Mouse (Mus musculus) kidney, embryonic 16.5 days (tissue): ENCODE data around the gene Gm20388. TPM values are rescaled to one million over a fixed set of nuclear protein-coding genes. Genes with fewer than 3 reads are reported as not detected.

Source experiments
- ATAC-seq: fragments of 200-750 bp; cut with Nextera tagmentation; 2 replicates; pipeline ENCODE4 v1.8.0; 2017; ENCODE audit warnings: moderate TSS enrichment; ENCODE audit not compliant: low FRiP score, low TSS enrichment
- H3K27ac ChIP-seq: fragments of 300-500 bp; sonication (generic); 2 replicates; pipeline ENCODE4 v1.5.1; 2014; ENCODE audit warnings: low read length
- H3K27me3 ChIP-seq: fragments of 300-500 bp; sonication (generic); 2 replicates; pipeline ENCODE4 v1.6.1; 2014; ENCODE audit warnings: low read length, control low read depth, mixed read lengths; ENCODE audit not compliant: insufficient read depth
- H3K36me3 ChIP-seq: fragments of 300-500 bp; sonication (generic); 2 replicates; pipeline ENCODE4 v1.6.1; 2014; ENCODE audit warnings: low read length, control low read depth, mixed read lengths; ENCODE audit not compliant: insufficient read depth
- H3K4me1 ChIP-seq: fragments of 300-500 bp; sonication (generic); 2 replicates; pipeline ENCODE4 v1.6.1; 2014; ENCODE audit warnings: low read length, control low read depth, mixed read lengths; ENCODE audit not compliant: insufficient read depth
- H3K4me2 ChIP-seq: fragments of 300-500 bp; sonication (generic); replicated peaks from 2 replicates; pipeline ENCODE4 v1.6.1; 2014; ENCODE audit warnings: low read depth, low read length
- H3K4me3 ChIP-seq: fragments of 300-500 bp; sonication (generic); 2 replicates; pipeline ENCODE4 v1.5.1; 2014; ENCODE audit warnings: mild to moderate bottlenecking, low read length
- H3K9ac ChIP-seq: fragments of 300-500 bp; sonication (generic); replicated peaks from 2 replicates; pipeline ENCODE4 v1.6.1; 2014; ENCODE audit warnings: low read length
- H3K9me3 ChIP-seq: fragments of 300-500 bp; sonication (generic); 2 replicates; pipeline ENCODE4 v1.6.1; 2016; ENCODE audit warnings: low read length, control low read depth
- WGBS: fragments of 180-500 bp; shearing (Covaris S2); extraction: QIAGEN DNeasy Blood & Tissue Kit; methylation state at CpG from one replicate; pipeline ENCODE4 v1.1.7; 2014; 5-methylcytosine and 5-hydroxymethylcytosine counted together
- polyA plus RNA-seq: library from polyadenylated mRNA; unstranded; fragments of >200 nt; fragmentation: Nextera tagmentation; extraction: Ambion mirVana; gene quantifications from 2 replicates; pipeline ENCODE4 v1.2.1, GENCODE M21; 2015

The Gm20388 gene
- polyA plus RNA-seq, 1 experiment from 2014 or later, result 7.7 TPM

DNA sequence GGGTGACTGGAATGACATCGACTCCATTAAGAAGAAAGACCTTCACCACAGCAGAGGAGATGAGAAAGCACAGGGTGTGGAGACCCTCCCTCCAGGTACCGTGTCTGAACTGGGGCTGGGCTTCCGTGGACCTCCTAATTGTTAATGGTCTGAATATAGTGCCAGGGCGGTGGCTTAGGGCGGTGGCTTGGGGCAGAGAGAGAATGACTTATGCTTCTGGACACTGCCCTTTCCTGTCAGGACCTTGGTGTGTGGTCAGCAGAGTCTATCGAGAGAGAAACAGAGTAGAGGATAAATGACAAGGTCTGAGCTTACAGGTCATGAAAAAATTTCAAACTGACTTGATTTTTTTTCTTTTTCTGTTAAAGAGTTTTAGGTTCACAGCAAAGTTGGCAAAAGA, 4384.7 kb downstream of the Gm20388 start:
- H3K4me2 ChIP-seq, result no peak overlapping the region
- 48% methylated on average over 6 of the region's 6 CpGs for WGBS
- no peaks in the 10 kb centered on the region for H3K9me3 ChIP-seq
- no peak for ATAC-seq
- no peak overlapping the region for H3K27ac ChIP-seq
- H3K4me3 ChIP-seq, result no peak overlapping the region
- H3K4me1 ChIP-seq, result peaks cover 15% of the 10 kb centered on the region
- H3K27me3 ChIP-seq, result no peaks in the 10 kb centered on the region
- no peak overlapping the region for H3K9ac ChIP-seq
- no peaks in the 10 kb centered on the region for H3K36me3 ChIP-seq

DNA sequence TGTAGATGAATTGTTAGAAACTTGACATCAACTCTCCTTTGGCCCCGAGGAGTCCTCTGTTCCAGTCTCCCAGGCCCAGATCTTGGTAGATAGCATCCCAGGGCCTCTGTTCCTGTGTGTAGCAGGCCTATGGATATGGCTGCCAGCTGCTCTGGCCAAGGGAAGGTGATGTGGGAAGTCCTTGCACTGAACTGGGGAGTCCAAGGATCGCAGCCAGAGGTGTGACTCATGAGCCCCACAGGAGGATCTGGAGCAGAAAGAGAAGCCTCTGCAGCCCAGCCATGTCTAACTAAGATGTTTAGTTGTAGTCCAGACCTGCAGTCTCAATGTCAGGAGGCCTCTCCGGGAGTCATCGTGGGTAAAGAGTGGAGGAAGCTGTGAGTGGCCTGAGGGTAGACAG, 4390.9 kb downstream of the Gm20388 start:
- Histone ChIP-seq H3K4me3 (no peak overlapping the region), H3K4me1 (peaks cover 18% of the 10 kb centered on the region), H3K4me2 (no peak overlapping the region), H3K9ac (no peak overlapping the region), H3K36me3 (no peaks in the 10 kb centered on the region; the same call in 1 of the 2 replicates), H3K9me3 (no peaks in the 10 kb centered on the region), H3K27ac (no peak overlapping the region), H3K27me3 (no peaks in the 10 kb centered on the region)
- ATAC-seq, result no peak
- 90% methylated on average over 4 of the region's 4 CpGs for WGBS

- peaks cover 18% of the 10 kb centered on the region for H3K4me1 ChIP-seq
- H3K9ac ChIP-seq, result no peak overlapping the region
- ATAC-seq, result no peak
- H3K9me3 ChIP-seq, result no peaks in the 10 kb centered on the region
- no peak overlapping the region for H3K4me2 ChIP-seq
- H3K36me3 ChIP-seq, result peaks cover 1% of the 10 kb centered on the region
- H3K27ac ChIP-seq, result no peak overlapping the region
- H3K27me3 ChIP-seq, result no peaks in the 10 kb centered on the region
- WGBS, result 71% methylated on average over 7 of the region's 7 CpGs
- no peak overlapping the region for H3K4me3 ChIP-seq
Observed at GRCm38 (mm10) chr8:124301935-124302555, 4391.4 kb downstream of the Gm20388 start.

GRCm38 (mm10) chr8:124303211-124303902, 4392.7 kb downstream of the Gm20388 start:
- peak overlapping the region; percentile 40 for H3K27ac ChIP-seq
- no peak for ATAC-seq
- WGBS, result 65% methylated on average over 15 of the region's 15 CpGs

DNA sequence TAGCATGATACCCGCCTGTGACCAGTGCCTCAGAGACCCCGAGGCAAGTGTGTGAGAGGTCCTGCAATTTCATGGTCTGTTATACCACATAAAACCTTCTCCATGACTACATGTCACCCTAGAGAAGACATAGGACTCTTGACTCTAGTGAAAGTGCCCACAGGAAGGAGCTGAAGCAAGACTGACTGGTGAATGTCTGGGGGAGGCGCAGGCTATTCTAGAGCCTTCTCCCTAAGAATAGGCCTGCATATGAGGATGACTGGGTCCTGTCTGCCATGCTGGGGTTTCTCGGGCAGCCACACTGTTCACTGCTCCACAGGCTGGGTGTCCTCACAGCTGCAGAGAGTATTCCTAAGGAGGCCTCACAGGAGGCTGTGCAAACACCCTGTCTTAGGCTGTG, 4393.5 kb downstream of the Gm20388 start:
- Histone ChIP-seq H3K36me3 (peaks cover 3% of the 10 kb centered on the region), H3K9ac (no peak overlapping the region), H3K27ac (no peak overlapping the region), H3K27me3 (no peaks in the 10 kb centered on the region), H3K9me3 (no peaks in the 10 kb centered on the region), H3K4me3 (no peak overlapping the region), H3K4me2 (no peak overlapping the region), H3K4me1 (peaks cover 18% of the 10 kb centered on the region)
- ATAC-seq, result peak; percentile 43; the same call in 1 of the 2 replicates
- WGBS, result 58% methylated on average over 4 of the region's 4 CpGs

More at GRCm38 (mm10) chr8:124303211-124303902, 4392.7 kb downstream of the Gm20388 start:
- peaks cover 18% of the 10 kb centered on the region for H3K4me1 ChIP-seq
- H3K4me2 ChIP-seq, result no peak overlapping the region
- H3K9me3 ChIP-seq, result no peaks in the 10 kb centered on the region
- H3K36me3 ChIP-seq, result peaks cover 3% of the 10 kb centered on the region
- H3K4me3 ChIP-seq, result no peak overlapping the region
- no peak overlapping the region; the same call in 1 of the 2 replicates for H3K9ac ChIP-seq
- H3K27me3 ChIP-seq, result no peaks in the 10 kb centered on the region

DNA sequence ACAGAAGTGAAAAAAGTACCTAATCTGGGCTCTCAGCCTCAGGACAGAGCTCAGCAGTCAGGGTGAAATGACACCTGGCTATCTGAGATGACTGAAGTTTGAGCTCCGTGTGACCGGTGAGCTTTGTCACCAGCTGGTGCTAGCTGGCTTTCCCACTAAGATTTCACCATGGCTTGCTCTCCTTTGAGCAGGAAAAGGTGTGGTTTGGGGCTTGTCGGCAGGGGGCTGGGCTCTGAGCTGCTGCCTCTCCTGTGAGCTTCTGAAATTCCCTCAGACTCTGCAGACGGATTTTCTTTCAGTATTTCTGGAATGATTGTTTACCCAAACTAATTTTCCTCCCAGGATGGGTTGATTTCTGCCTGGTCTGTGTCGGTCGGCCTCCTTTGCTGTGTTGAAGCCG, 4395.9 kb downstream of the Gm20388 start:
- ATAC-seq, result no peak
- Histone ChIP-seq H3K9ac (no peak overlapping the region), H3K27ac (no peak overlapping the region), H3K4me2 (no peak overlapping the region), H3K9me3 (no peaks in the 10 kb centered on the region), H3K27me3 (no peaks in the 10 kb centered on the region), H3K4me1 (peaks cover 18% of the 10 kb centered on the region), H3K36me3 (peaks cover 3% of the 10 kb centered on the region), H3K4me3 (no peak overlapping the region)
- WGBS, result 52% methylated on average over 7 of the region's 7 CpGs

DNA sequence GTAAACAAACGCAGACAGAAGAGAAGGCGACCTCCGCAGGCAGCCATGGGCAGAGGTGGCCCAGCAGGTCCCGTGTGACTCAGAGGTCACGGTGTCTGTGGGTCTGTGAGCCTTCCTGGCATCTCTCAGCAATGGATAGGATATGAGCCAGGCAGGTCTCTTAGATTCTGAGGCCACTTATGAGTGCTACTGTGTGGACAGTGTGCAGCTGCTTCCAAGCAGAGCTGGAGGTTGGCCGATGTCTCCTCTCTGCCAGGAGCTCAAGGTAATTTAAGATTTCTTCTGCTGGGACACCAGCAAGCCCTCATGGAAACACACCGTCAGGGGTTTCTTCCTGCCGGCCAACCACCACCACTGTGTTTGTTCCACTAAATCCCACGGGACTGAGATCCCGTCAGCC, 4397.1 kb downstream of the Gm20388 start:
- H3K4me2 ChIP-seq, result no peak overlapping the region
- H3K27me3 ChIP-seq, result no peaks in the 10 kb centered on the region
- peaks cover 18% of the 10 kb centered on the region for H3K4me1 ChIP-seq
- no peak overlapping the region for H3K27ac ChIP-seq
- no peak overlapping the region for H3K4me3 ChIP-seq
- 87% methylated on average over 10 of the region's 10 CpGs for WGBS
- ATAC-seq, result no peak
- no peaks in the 10 kb centered on the region for H3K9me3 ChIP-seq
- no peak overlapping the region for H3K9ac ChIP-seq
- H3K36me3 ChIP-seq, result peaks cover 3% of the 10 kb centered on the region

DNA sequence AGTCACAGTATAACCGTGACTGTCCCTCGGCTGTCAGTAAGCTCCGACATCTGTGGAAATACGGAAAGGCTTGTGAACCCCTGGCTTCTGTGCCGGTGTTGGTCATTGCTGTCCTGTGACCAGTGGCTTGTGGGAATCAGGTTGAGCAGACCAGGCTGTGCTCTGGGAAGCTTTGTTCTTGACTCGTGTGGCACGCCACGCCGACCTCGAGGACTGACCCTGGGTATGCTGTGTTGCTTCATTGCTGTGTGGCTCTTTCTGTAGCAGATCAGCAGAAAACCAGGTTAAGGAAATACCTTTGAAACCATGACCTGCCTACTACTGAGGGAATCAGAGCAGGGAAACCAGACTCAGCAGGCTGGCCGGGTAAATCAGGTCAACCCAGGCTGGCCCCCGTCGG, 4399.9 kb downstream of the Gm20388 start:
- 80% methylated on average over 13 of the region's 13 CpGs for WGBS
- Histone ChIP-seq H3K4me2 (no peak overlapping the region), H3K27me3 (no peaks in the 10 kb centered on the region), H3K4me1 (no peaks in the 10 kb centered on the region), H3K4me3 (no peak overlapping the region), H3K27ac (no peak overlapping the region), H3K9me3 (no peaks in the 10 kb centered on the region), H3K36me3 (peaks cover 3% of the 10 kb centered on the region), H3K9ac (no peak overlapping the region)
- no peak for ATAC-seq

- Histone ChIP-seq H3K4me1 (no peaks in the 10 kb centered on the region), H3K9me3 (no peaks in the 10 kb centered on the region), H3K4me3 (no peak overlapping the region), H3K4me2 (no peak overlapping the region), H3K36me3 (peaks cover 3% of the 10 kb centered on the region; the same call in 1 of the 2 replicates), H3K27me3 (no peaks in the 10 kb centered on the region), H3K27ac (no peak overlapping the region), H3K9ac (no peak overlapping the region)
- WGBS, result 87% methylated on average over 6 of the region's 6 CpGs
- no peak for ATAC-seq
Observed at GRCm38 (mm10) chr8:124311111-124311510, 4400.5 kb downstream of the Gm20388 start.

DNA sequence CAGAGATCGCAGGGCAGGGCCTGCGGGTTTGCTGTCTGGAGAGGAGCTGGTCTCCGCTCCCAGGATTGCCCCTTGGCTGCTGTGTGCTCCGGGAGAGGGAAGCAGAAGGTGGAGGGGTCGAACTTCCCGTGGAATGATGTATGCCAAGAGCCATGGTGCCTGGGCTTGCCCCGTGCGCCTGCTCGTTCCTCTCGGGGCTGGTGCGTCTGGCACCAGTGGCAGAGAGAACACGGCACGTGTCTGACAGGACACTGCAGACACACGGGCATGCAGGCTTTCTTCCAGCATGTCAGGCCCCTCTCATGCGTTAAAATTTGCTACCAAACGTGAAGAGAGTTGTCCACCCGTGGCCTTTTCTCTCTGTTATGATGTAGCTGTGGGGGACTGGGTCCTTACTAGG, 4401.1 kb downstream of the Gm20388 start:
- H3K27ac ChIP-seq, result no peak overlapping the region
- 90% methylated on average over 17 of the region's 17 CpGs for WGBS
- no peak overlapping the region for H3K4me3 ChIP-seq
- H3K27me3 ChIP-seq, result no peaks in the 10 kb centered on the region
- no peak for ATAC-seq
- H3K9me3 ChIP-seq, result no peaks in the 10 kb centered on the region
- H3K4me1 ChIP-seq, result peaks cover 5% of the 10 kb centered on the region; the same call in 1 of the 2 replicates
- no peak overlapping the region for H3K9ac ChIP-seq
- no peak overlapping the region for H3K4me2 ChIP-seq
- peaks cover 3% of the 10 kb centered on the region; the same call in 1 of the 2 replicates for H3K36me3 ChIP-seq
